Mouse (Mus musculus): ENCODE results near the gene Cdk16. TPM values are rescaled to one million over a fixed set of nuclear protein-coding genes. Genes with fewer than 3 reads are reported as not detected.
"Not testable (repeated sequence)": the region's sequence is repeated elsewhere in the genome, so short reads cannot be mapped to it uniquely, and the experiment has no call there.

Gene Cdk16
- polyA plus RNA-seq (2012; rRNA removed) = 153 and 188 TPM in 2 replicates

DNA sequence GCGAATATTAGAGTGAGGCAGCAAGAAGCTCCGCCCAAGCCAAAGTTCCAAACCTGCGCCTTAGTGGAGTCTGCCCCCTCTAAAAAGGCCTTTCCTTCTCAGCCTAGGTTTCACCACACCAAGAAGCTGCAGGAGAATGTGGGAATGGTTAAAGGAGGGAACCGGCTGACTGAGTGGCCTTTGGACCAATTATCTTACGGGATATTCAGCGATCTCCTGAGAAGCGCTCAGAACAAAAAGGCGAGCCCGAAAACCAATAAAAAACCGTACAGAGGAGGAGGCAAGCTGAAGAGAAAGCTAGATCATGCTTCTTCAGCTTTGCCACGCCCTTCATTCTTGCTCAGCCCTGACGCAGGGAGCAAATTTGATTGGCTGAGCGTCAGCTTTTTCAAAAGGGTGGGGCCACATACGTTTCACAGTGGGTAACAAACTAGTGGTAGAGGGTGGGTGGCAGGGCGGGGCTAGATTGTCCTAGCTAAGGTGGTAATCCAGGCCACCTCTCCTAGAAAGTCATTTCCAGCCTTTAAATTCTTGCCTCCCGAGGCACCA, at the start of gene Cdk16:
TSS of gene Cdk16 (plus strand) at position 436 of the 549 bp plus-strand sequence.
- peak; percentile 40 for DNase-seq (ENCODE audit: low spot score)

DNA sequence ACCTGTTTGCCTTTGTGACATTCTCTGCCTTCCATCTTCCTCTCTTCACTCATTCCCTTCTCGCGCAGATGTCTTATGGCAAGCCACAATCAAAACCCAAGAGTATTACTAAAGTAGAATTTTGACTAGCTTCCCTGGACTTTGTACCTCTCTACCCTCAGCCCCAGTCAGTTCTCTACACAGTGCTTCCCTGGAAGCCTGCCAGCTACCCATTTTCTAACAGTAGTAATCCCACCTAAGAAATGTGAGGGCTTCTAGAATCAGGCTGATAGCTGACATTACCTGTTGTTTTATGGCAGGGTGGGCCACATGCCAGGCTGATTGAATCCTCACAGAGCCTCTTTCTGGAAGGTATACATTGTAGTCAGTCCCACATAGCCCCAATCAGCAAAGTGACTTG, 49.6 kb upstream of the Cdk16 start:
- DNase-seq (ENCODE audit: low spot score) = no peak

DNA sequence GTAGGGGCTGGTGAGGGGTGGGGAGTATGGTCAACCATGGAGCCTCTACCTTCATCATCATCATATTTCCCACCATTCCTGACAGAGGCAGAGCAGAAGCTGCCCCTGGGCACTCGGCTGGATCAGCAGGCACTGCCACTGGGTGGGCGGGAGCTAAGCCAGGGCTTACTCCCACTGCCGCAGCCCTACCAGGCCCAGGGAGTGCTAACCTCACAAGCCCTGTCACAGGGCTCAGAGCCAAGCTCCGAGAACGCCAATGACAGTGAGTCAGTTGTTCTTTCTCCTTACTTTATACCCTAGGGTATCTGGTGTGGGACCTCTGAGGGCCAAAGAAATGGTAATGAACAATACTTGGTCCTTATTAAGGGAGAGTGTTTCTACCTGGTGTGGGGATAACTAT, 43.0 kb upstream of the Cdk16 start:
- DNase-seq (ENCODE audit: low spot score) = no peak

DNA sequence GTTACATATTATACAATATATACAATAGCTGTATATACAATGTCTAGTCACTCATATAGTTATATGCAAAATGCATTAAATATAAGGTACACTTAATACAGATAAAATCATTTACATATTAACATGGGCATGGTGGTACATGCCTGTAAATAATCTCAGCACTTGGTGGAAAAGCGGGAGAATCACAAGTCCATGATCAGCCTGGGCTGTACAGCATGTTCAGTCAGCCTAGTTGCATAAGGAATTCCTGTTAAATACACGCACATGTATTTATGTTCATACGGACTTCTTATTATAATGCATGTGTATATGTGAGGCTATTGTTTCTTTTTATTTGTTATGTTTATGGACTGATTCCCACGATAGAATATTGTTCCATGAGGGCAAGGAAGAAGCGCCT, 30.2 kb upstream of the Cdk16 start:
- no peak for DNase-seq (ENCODE audit: low spot score)

DNA sequence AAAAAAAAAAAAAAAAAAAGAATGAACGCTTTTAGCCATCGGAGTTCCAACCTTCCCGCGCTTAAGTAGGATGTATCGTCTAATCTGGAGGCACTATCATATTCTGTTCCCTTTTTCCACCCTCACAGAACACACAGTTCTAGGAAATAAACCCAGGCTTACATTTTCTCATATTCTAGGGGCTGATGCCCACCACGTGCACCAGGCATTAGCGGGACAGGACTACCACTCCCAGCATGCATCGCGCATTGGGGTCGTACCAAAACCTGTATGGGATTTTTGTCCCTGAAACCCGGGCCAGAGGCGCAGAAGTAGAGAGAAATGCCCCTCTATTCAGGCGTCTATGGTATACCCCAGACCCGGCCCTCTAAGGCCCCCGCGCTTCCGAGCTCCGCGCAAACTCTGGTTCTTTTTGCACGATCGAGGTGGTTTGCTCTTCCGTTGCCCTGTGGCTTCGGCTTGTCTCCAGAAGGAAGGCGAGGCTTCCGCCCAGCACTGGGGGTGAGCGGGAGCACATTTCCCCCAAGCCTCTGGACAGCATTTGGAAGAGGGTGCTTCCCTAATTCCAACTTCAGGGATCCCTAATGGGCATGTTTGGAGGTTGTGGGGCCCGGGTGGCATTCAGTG, 29.6 kb upstream of the Cdk16 start, which contains the start of gene Uba1:
TSS of gene Uba1 (plus strand) at position 301 of the 627 bp plus-strand sequence.
- DNase-seq (ENCODE audit: low spot score) = no peak

DNA sequence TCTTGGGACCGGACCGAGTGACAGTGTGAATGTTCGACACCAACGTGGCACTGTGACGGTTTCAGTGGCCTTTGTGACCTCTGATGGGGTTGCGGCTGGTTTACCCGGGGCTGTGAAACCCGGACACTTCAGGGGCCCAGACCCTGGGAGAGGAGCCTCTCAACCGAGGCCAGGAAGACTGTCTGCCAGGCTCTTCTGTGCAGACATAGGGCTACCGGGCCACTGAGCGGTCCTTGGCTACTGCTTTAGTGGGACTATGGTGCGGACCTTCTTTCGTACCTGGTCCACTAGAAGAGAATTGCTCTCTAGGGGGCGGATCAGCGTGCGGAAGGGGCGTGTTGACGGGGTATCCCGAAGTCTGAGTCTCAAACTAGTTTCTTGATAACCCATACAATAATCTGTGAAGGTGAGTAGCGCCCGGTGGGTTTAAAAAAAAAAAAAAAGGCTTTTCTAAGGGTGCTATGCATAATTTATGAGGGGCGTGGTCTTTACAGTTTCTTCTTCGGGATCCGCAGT, 28.8 kb upstream of the Cdk16 start:
- DNase-seq (ENCODE audit: low spot score) = no peak

DNA sequence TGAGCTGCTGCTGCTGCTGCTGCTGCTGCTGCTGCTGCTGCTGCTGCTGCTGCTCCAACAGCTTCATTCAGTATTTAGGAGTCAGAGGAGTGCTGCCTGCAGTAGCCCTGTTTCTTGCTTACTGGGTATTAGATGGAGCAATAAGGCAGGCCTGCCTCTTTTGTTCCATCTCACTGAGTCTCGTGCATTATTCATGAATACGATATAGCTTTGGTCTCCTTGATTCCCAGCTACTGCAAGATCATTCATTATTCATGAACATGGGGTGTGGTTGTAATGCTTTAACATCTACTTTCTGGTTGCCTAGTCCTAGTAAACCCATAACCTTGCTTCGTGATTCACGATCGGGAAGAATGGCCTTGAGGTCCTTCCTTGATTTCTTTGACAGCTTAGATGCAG, 25.4 kb upstream of the Cdk16 start:
- no peak for DNase-seq (ENCODE audit: low spot score)

DNA sequence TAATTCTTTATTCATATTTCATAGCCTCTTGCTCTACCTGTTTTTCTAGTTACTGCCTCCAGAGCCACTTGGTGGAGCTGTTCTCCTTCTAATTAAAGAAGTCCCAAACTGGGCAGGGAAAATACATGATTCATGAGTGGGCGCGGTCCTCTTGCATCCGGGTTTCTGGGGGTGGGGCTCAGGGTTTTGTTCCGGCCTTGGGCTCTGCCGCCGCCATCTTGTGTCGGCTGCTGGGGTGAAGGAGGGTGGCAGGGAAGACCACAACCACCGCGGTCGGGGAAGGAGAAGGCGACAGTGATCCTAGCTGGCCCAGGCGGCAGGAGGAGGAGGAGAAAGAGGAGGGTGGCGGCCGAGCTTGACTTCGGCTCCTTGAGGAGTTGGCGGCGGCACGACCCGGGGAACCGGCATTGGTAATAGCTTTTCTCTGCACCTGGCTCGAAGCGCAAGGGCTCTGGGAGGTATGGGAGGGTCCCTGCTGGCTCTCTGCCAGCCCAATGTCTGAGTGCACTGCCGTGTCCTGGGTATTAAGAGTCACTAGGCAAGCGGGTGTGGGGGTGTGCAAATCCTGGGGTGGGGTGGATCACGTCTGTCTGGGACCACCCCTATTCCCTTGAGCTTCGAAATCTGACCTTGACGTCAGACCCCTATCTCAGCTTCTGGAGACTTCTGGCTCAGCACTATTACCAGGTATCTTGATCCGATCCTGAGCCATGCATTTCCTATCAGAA, 24.9 kb upstream of the Cdk16 start:
- DNase-seq (ENCODE audit: low spot score) = peak; percentile 53

DNA sequence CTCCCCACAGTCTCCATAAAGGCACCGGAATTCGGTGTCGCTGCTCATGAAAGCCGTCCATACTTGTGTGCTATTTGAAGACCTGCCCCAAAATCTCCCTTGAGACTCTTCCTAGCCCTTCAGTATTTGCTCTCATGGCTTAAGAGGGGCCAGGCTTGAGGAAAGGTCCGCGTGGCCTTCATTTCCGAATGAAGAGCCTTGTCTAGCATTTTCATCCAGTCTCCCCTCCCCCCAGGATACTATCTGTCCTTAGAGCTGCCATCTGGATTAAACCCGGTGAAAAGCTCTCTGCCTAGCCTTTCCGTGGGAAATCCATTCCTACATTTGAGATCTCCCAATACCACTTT, 24.3 kb upstream of the Cdk16 start:
- no peak for DNase-seq (ENCODE audit: low spot score)

DNA sequence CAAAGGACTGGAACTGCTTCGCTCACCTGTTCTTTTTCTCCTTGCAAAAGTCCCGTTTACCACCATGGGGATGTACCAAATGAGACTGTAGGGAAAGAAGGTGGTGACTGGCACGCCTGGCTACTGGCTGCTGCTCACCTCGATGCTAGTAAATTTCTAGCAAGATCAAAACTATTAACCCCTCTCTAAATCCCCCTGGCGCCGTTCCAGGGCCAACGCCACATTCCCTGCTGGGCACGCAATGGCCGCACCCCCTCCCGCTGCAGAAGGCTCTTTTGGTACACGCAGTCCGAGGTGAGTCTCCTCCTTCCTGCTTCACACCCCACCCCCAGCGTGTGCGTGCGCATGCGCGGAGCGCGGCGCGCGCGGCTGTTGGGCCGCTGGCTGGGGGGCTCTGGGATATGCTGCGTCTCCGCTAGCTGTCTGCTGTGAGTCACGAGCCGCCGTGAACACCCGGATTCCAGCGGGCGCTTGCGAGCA, 354 bp downstream of the Cdk16 start:
- DNase-seq (ENCODE audit: low spot score) = peak; percentile 68

DNA sequence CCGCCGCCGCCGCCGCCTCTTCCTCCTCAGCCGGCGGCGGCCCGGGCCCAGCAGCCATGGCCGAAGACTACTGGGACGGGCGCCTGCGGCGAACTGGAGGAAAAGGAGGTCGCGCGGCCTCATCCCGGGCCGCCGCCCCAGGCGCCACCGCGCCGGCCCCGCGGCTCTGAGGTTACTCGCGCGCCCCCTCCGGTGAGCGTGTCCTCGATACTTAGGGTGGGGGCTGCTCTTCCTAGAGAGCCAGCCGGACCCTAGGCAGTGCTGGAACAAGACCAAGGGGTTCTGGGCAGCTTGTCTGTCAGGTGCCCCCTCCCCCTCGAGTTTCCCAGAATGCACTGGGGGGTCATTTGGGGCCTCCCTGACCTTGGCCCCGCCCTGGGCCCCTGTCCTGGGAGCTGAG, 861 bp downstream of the Cdk16 start:
- DNase-seq (ENCODE audit: low spot score) = no peak

DNA sequence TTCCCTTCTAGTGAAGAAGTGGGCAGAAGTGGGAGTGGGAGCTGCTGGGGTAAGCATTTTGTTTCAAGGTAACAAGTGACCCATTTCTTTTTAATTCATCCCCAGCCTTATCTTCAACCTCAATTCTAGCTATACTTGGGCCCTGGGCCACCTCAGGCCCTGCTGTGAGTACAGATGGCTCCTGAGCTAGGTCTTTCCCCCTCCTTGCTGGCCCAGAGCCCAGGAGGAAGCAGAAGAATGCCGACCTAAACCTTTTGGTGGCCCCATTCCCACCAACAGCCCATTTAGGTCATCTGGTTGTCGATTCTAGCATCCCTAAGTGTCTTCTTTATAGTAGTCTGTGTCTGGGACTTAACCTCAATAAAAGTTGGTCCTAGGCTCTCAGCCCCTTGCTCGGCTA, 3.8 kb downstream of the Cdk16 start:
- DNase-seq (ENCODE audit: low spot score) = no peak

DNA sequence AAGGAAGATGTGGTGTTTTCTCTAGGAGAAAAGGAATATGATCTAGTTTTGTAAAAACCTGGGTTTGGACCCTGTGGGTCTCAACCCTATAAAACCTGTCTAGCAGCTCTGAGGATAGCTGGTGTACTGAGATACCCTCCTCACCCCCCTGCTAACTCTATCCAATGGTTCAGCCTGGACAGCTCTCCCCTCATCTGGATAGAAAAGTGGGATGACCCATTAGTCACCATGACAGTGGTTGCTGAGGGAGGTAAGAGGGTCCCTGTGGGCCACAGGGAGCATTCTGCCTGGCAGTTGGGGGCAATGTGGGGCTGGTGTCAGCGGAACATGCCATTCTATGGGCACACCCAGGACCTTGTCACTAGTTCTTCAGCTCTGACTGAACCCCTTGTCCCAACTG, 4.9 kb downstream of the Cdk16 start:
- DNase-seq (ENCODE audit: low spot score) = no peak

DNA sequence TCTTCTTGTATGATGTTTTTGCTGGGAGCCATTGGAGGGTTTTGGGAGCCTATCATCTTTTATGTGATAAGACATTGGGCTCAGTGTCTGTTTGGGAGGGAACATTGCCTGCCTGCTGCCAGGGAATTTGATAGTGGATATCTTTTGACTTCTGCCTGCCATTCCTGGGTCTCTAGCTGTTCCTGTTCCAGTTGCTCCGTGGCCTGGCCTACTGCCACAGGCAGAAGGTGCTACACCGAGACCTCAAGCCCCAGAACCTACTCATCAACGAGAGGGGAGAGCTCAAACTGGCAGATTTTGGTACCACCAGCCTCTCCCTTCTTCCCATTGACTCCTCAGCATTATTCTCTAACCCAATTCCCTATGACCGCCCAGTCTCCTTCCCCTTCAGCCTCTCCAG, 8.1 kb downstream of the Cdk16 start:
- no peak for DNase-seq (ENCODE audit: low spot score)

DNA sequence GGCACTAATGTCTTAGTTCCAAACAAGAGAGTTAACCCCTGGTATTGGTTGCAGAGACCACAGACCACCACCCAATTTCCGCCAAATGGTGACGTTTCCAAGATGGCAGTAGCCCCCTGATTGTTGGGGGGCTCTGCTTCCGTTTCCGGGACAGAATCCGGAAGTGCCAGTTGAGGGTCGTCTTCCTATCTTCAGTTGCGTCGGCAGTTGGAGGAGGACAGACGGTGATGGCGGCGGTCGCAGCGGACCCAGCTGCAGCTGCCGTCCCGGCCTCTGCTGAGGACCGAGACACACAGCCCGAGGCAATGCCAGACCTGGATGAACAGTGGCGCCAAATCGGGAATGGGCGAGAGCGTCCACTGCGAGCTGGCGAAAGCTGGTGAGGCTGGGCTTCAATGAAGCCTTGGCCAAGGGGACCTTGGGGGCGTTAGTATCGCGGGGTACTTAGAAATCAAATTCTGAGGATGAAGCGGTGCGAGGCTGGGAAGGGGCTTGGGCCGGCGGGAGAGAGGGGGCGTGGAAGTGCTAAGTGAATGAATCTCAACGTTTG, 16.1 kb downstream of the Cdk16 start, which contains the start of gene Usp11:
TSS of gene Usp11 (plus strand) at position 166 of the 550 bp plus-strand sequence.
- DNase-seq (ENCODE audit: low spot score) = no peak

DNA sequence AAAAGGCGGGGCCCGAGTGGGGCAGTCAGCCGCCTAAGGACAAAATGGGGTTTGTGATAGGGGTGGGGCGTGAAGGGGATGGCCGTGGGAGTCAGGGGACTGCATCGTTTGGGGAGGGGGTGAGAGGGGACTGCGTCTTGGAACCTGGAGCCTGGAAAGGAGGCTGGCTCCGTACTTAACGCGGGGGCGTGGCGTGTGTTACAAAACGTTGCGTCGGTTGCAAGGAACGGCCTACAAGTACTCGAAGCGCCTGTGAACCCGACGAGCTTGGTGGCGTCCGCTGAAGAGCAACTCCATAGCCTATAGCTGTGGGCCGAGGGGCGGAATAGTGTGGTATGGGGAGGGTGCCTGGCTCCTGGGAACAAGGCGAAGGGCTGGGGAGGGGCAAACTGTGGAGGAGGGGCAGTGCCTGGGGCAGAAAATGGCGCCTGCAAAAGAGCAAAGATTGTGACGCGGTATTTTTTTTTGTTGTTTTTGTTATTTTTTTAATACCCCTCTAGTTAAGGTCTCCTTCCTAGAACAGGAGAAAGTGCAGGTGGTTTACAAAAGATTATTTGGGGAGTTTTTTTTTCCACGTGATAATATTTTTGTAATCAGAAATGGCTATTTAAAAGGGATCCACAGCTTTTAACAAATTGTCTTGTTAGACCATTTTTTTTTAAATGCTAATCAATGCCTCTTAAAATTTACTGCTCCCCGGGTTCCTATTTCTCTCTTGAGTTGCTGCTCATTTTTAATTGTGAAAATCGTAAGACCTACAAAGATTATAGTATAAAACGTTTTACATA, 16.7 kb downstream of the Cdk16 start:
- DNase-seq (ENCODE audit: low spot score) = peak; percentile 44

DNA sequence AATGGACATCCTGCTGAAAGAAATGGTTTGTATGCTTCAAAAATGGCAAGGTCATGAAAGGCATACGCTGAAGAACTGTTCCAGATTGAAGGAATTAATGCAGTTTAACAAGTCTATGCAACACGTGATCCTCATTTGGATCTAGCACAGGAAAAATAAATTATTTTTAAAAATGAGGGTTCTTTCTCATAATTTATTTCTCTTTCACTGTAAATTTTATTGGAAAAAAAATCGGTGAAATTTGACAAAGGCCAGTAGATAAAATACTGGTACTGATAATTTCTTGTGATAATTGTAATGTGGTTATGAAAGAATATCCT, 17.3 kb downstream of the Cdk16 start:
- no peak for DNase-seq (ENCODE audit: low spot score)

DNA sequence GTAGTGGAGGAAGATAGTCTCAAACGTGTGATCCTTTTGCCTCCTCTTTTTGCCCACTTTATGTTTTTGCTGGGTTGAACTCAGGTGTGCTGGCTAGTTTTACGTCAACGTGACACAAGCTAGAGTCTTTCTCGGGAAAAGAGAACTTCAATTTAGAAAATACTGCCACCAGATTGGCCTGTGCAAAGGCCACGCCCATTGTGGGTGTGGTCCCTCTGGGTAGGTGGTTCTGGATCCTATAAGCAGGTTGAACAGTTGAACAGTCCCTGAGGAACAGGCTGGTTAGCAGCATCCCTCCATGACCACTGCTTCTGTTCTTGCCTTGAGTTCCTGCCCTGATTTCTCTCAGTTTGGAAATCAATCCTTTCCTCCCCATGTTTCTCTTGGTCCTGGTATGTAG, 40.9 kb downstream of the Cdk16 start:
- DNase-seq (ENCODE audit: low spot score) = no peak

DNA sequence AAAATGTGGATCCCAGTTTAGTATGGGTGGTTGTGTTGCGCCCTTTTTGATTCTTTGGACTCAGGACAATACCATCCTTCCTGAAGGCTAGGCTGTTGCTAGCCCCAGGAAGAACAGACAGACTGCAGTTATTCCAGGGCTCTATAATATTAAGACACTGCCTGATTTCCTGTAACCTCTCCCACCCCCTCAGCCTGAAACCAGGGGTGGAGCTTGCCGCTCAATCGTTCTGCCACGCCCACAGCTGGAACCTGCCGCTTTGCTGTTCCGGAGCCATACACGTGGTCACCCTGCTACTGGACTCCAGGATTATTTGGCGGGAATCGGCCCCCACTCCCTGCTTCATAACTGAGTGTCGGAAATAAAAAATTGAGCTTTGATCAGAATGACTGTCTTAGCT, 42.3 kb downstream of the Cdk16 start:
- DNase-seq (ENCODE audit: low spot score) = not testable (repeated sequence)

DNA sequence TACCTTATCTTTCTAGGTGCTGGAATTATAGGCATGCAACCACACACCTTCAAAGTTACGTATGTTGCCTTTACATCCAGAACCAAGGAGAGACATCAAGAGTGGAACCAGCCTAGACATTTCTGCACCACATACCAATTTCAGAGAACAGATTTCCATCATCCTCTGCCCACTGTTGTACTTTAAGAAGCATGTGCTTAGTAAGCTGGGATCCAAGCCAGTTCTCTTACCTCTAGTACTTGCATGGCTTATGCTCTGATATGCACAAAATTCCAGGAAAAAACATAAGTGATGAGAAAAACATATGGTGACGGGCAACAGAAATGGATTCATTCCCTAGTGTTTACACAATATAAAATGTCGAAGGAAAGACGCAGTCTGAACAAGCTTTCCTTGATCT, 48.7 kb downstream of the Cdk16 start:
- DNase-seq (ENCODE audit: low spot score) = no peak

DNA sequence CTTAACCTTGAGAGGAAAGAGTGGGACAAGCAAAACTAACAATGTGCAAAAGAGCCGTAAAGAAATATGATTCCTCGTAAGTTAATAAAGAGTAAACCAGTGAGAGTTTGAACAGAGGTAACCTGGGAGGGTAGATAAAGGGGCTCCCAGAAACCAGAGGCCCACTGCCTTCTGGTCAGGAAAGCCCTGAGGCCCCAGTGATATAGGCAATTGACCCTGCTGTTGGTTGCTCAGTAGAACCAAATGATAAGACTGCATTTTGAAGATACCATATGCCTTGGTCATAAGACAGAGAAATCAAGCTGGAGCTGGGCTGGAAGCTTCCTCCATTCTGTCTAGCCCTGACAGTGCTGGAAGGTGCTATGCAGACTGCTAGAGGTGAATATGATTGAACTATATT, 61.1 kb downstream of the Cdk16 start:
- DNase-seq (ENCODE audit: low spot score) = no peak

Data from urinary bladder, adult 2 months (tissue).